Comparison of ENCODE assay signal across 28 mouse cellular contexts in genomic region chr16:46665566-46665965, GRCm38 (mm10).
"Had no signal": no experiment of that assay in that cellular context is flagged by ENCODE, and none has a peak within 500 bp of the region (broad histone marks: within the 10 kb centered on the region; RNA-seq: fewer than 3 reads in every experiment).

No protein-coding gene starts in this region.

- H3K4me3 ChIP-seq: embryonic facial prominence, embryonic 12.5 days; embryonic facial prominence, embryonic 13.5 days; embryonic facial prominence, embryonic 15.5 days; erythroblast, embryonic 14.5 days; forebrain, embryonic 10.5 days; forebrain, embryonic 12.5 days; forebrain, embryonic 13.5 days; forebrain, embryonic 15.5 days; gastrocnemius, adult 2 months; heart, adult 2 months had no signal

- H3K36me3 ChIP-seq: embryonic facial prominence, embryonic 12.5 days; embryonic facial prominence, embryonic 13.5 days; embryonic facial prominence, embryonic 15.5 days; forebrain, embryonic 10.5 days; forebrain, embryonic 12.5 days; forebrain, embryonic 15.5 days had no signal

- ATAC-seq: forebrain, embryonic 13.5 days; forebrain, embryonic 14.5 days; forebrain, embryonic 15.5 days; forebrain, embryonic 16.5 days; forebrain, postnatal 0 days had no signal

- H3K27me3 ChIP-seq: embryonic facial prominence, embryonic 12.5 days; embryonic facial prominence, embryonic 13.5 days; embryonic facial prominence, embryonic 15.5 days; forebrain, embryonic 12.5 days; forebrain, embryonic 13.5 days; forebrain, embryonic 15.5 days had no signal

- H3K9me3 ChIP-seq: embryonic facial prominence, embryonic 12.5 days; embryonic facial prominence, embryonic 13.5 days; embryonic facial prominence, embryonic 15.5 days; forebrain, embryonic 10.5 days; forebrain, embryonic 12.5 days; forebrain, embryonic 13.5 days; forebrain, embryonic 15.5 days had no signal

- H3K4me2 ChIP-seq: embryonic facial prominence, embryonic 12.5 days; embryonic facial prominence, embryonic 13.5 days; embryonic facial prominence, embryonic 15.5 days; forebrain, embryonic 12.5 days; forebrain, embryonic 13.5 days; forebrain, embryonic 15.5 days had no signal

- DNase-seq: cerebellum, adult 2 months; cerebellum, adult 8-10 months; cerebellum, adult 9-10 months; cerebellum, adult 9-11 months; cerebellum, postnatal 10 days; cerebellum, postnatal 14 days; cerebellum, postnatal 25 days; cerebellum, postnatal 36 days; embryo, embryonic 11 days; forebrain, postnatal 0 days; gastrocnemius, adult 2 months; gastrocnemius, postnatal 10 days; gastrocnemius, postnatal 14 days; gastrocnemius, postnatal 25 days; gastrocnemius, postnatal 36 days; heart, adult 11 months; heart, adult 18-20 months; heart, adult 2 months had no signal

- H3K9ac ChIP-seq: embryonic facial prominence, embryonic 12.5 days; embryonic facial prominence, embryonic 13.5 days; embryonic facial prominence, embryonic 15.5 days; forebrain, embryonic 12.5 days; forebrain, embryonic 13.5 days; forebrain, embryonic 15.5 days; forebrain, postnatal 0 days had no signal

- H3K4me1 ChIP-seq: embryonic facial prominence, embryonic 12.5 days; embryonic facial prominence, embryonic 13.5 days; embryonic facial prominence, embryonic 15.5 days; forebrain, embryonic 12.5 days; forebrain, embryonic 13.5 days; forebrain, embryonic 15.5 days had no signal

- H3K27ac ChIP-seq: embryonic facial prominence, embryonic 12.5 days; embryonic facial prominence, embryonic 13.5 days; embryonic facial prominence, embryonic 15.5 days; forebrain, embryonic 10.5 days; forebrain, embryonic 12.5 days; forebrain, embryonic 13.5 days; forebrain, embryonic 15.5 days; gastrocnemius, adult 2 months; heart, adult 2 months had no signal
